Mouse (Mus musculus): Measurements from ENCODE around the gene Tmem223.

DNA sequence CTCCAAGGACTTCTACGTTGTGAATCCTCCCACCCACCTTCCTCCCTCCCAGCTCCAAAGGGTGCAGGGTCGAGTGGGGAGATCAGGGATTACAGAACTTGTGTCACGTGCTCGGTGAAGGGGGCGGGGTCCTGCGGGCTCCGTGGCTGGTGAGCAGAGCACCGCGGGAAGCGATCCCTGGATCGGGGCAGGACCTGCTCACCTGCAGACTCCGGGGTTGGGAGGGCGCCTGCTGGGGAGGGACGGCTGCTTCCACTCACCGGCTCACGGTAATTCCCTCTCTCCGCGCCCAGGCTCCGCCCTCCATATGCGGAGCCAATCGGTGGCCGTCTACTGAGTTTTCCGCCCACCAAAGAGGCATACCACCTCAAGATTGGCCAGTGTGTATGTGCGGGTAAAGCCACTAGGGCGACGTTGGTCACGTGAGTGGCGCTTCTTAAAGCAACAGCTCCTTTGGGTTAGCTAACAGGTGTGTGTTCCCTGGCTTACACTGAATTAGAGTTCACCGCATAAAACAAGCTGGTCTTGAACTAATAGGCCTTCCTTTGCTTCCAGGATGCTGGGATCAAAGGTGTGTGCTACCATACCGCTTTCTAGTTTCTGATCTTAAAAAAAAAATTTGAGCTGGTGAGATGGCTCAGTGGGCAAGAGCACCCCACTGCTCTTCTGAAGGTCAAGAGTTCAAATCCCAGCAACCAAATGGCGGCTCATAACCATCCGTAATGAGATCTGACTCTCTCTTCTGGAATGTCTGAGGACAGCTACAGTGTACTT is 15.4 kb downstream of the Tmem223 start, which contains the start of gene Taf6l:
- TF ChIP-seq CTCF (IDR thresholded peaks at IDR 0.05; ENCODE audit: control insufficient read depth, insufficient read depth, low read length) (no peak), POLR2A (IDR thresholded peaks at IDR 0.05; ENCODE audit: borderline replicate concordance, control insufficient read depth, low read depth, low read length) (peak; percentile 73; the same call in 1 of the 2 replicates)
